Mouse (Mus musculus): ENCODE results near the gene Bcl11b. TPM values are rescaled to one million over a fixed set of nuclear protein-coding genes. Genes with fewer than 3 reads are reported as not detected.

Bcl11b gene
- polyA plus RNA-seq, 1 experiment from 2014 or later, result 5.2 TPM

DNA sequence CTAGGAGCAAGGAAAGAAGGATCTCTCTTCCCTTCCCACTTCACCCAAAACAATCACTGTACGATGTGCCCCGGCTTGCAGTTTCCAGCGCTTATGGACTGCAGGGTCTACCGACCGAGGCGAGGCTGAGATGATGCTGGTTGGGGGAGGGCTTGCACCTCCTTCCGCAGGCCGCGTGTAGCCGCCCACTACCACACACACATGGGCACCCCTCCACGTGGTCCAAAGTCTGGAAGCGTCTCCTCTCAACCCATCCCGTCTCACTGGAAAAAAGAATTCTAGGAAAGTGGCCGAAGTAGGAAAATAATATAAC is 2.0 kb upstream of the Bcl11b start:
- no peaks in the 10 kb centered on the region for H3K9me3 ChIP-seq (ENCODE audit: control insufficient read depth)
- no peaks in the 10 kb centered on the region; the same call in 1 of the 2 replicates for H3K27me3 ChIP-seq (replicated peaks; ENCODE audit: control insufficient read depth, insufficient read depth, low read length)
- no peak overlapping the region for H3K9ac ChIP-seq (ENCODE audit: low read depth, low read length)
- peak overlapping the region; percentile 92 for H3K4me2 ChIP-seq (replicated peaks; ENCODE audit: low read depth)
- no peaks in the 10 kb centered on the region for H3K36me3 ChIP-seq (ENCODE audit: control insufficient read depth, insufficient read depth)
- peak overlapping the region; percentile 83; the same call in 1 of the 2 replicates for H3K27ac ChIP-seq (ENCODE audit: low read depth, low read length)
- TF ChIP-seq CTCF (IDR thresholded peaks at IDR 0.05; ENCODE audit: low read depth), result no peak
- no peak for ATAC-seq
- no peaks in the 10 kb centered on the region; the same call in 1 of the 2 replicates for H3K4me1 ChIP-seq (replicated peaks; ENCODE audit: control insufficient read depth, insufficient read depth, low read length)
- peak overlapping the region; percentile 90 for H3K4me3 ChIP-seq (ENCODE audit: low read depth, low read length)
- WGBS, result 7% methylated on average over 14 of the region's 14 CpGs

DNA sequence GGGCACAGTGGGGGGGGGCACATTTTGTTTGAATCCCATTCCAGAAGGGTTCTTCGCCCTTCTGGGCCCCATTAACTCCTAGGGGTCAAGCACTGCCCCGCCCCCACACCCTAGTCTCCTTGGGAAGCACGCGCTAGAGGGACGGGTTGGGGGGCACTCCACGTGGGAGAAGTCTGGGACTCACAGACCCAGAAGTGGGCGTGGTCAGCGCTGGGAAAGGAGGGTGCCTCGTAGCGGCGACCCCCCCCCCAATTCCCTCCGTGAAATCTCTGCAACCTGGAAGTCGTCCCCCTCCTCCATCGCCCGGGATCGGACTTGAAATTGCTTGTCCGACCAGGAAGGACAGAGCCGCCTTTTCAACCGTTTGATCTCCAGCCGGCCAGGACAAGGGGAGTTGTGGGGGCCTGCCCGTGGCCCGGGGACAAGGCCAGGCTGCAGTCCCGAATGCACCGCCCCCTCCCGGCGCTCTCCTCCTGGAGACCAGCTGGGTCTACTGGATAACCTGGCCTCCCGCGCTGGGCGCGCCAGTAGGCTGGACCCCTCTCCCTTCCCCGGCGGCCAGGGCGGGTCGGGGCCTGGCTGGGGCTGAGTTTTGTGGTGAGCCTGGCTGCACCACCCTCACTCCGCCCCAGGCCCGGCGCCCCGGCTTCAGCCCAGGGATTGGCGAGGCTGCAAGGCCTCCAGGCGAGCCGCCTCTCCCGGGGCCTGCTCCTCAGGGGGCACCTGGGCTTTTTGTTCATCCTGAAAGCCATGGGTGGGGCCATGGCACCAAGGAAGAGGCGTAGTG is 1.5 kb upstream of the Bcl11b start:
- Histone ChIP-seq H3K4me3 (ENCODE audit: low read depth, low read length) (peak overlapping the region; percentile 90), H3K4me2 (replicated peaks; ENCODE audit: low read depth) (peak overlapping the region; percentile 92), H3K9ac (ENCODE audit: low read depth, low read length) (peak overlapping the region; percentile 17; the same call in 1 of the 2 replicates), H3K36me3 (ENCODE audit: control insufficient read depth, insufficient read depth) (no peaks in the 10 kb centered on the region), H3K27me3 (replicated peaks; ENCODE audit: control insufficient read depth, insufficient read depth, low read length) (no peaks in the 10 kb centered on the region; the same call in 1 of the 2 replicates), H3K27ac (ENCODE audit: low read depth, low read length) (peak overlapping the region; percentile 83), H3K4me1 (replicated peaks; ENCODE audit: control insufficient read depth, insufficient read depth, low read length) (no peaks in the 10 kb centered on the region; the same call in 1 of the 2 replicates), H3K9me3 (ENCODE audit: control insufficient read depth) (no peaks in the 10 kb centered on the region)
- peak; percentile 15 for ATAC-seq
- peak; percentile 38; the same call in 1 of the 2 replicates for TF ChIP-seq CTCF (IDR thresholded peaks at IDR 0.05; ENCODE audit: low read depth)
- 2% methylated on average over 43 of the region's 43 CpGs for WGBS

DNA sequence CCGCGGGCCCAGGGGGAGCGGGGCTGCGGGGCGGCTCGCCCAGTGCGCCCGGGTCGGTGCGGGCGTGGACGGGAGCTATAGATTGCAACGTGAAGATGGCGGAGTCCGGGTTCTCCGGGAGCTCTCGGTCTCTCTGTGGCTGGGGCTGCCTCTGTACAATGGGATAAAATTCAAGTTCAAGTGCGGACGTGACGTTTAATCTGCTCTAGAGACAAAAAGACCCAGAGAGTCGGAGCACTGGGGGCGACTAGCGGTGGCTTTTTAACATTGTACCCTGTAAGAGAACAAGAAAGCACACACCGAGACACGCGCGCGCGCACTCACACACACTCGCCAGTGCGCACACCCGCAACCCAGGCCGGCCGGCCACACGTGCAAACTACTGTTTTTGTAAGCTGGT is 526 bp upstream of the Bcl11b start:
- Histone ChIP-seq H3K27me3 (replicated peaks; ENCODE audit: control insufficient read depth, insufficient read depth, low read length) (no peaks in the 10 kb centered on the region; the same call in 1 of the 2 replicates), H3K9me3 (ENCODE audit: control insufficient read depth) (no peaks in the 10 kb centered on the region), H3K4me1 (replicated peaks; ENCODE audit: control insufficient read depth, insufficient read depth, low read length) (no peaks in the 10 kb centered on the region; the same call in 1 of the 2 replicates), H3K36me3 (ENCODE audit: control insufficient read depth, insufficient read depth) (no peaks in the 10 kb centered on the region), H3K27ac (ENCODE audit: low read depth, low read length) (peak overlapping the region; percentile 83), H3K4me3 (ENCODE audit: low read depth, low read length) (peak overlapping the region; percentile 90), H3K9ac (ENCODE audit: low read depth, low read length) (peak overlapping the region; percentile 70), H3K4me2 (replicated peaks; ENCODE audit: low read depth) (peak overlapping the region; percentile 92)
- ATAC-seq, result peak; percentile 64
- WGBS, result under 1% methylated on average over 35 of the region's 35 CpGs
- TF ChIP-seq CTCF (IDR thresholded peaks at IDR 0.05; ENCODE audit: low read depth), result peak; percentile 75

DNA sequence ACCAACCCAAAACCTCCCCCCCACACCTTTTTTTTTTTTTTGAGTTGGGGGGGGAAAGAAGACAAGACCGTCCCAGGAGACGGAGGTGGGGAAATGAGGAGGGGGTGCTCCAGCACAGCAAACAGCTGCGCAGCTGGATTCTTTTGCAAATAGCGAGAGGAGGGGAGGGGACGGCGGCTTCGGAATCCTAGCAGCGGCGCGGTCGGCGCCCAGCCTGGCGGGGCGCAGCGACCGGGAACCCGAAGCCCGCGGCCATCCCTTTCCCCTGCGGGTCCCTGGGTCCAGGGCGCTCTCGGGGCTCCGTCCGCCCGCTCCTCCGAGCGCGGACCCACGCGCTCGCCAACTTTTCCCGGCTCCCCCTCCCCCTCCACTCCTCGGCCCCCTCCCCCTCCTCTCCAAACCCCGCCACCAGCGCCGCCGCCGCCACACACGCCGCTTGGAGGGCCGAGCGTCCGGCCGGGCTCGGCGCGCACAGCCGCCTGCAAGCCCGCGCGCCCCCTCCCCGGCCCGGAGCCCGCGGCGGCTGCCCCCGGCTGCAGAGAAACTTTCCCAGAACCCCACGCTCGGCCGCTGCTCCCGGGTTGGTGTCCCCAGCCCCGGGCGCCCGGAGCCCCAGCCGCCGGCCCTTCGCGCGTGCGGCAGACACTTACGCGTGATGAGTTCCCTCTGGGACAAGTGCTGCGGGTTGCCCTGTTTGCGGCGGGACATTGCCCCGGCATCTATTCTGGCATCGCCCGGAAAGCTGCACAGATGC is 789 bp downstream of the Bcl11b start:
- Histone ChIP-seq H3K4me1 (replicated peaks; ENCODE audit: control insufficient read depth, insufficient read depth, low read length) (no peaks in the 10 kb centered on the region; the same call in 1 of the 2 replicates), H3K36me3 (ENCODE audit: control insufficient read depth, insufficient read depth) (no peaks in the 10 kb centered on the region), H3K27ac (ENCODE audit: low read depth, low read length) (no peak overlapping the region; the same call in 1 of the 2 replicates), H3K9ac (ENCODE audit: low read depth, low read length) (peak overlapping the region; percentile 70), H3K4me2 (replicated peaks; ENCODE audit: low read depth) (peak overlapping the region; percentile 92), H3K9me3 (ENCODE audit: control insufficient read depth) (no peaks in the 10 kb centered on the region), H3K4me3 (ENCODE audit: low read depth, low read length) (peak overlapping the region; percentile 90), H3K27me3 (replicated peaks; ENCODE audit: control insufficient read depth, insufficient read depth, low read length) (no peaks in the 10 kb centered on the region; the same call in 1 of the 2 replicates)
- ATAC-seq, result no peak
- TF ChIP-seq CTCF (IDR thresholded peaks at IDR 0.05; ENCODE audit: low read depth), result no peak
- WGBS, result 2% methylated on average over 66 of the region's 78 CpGs

DNA sequence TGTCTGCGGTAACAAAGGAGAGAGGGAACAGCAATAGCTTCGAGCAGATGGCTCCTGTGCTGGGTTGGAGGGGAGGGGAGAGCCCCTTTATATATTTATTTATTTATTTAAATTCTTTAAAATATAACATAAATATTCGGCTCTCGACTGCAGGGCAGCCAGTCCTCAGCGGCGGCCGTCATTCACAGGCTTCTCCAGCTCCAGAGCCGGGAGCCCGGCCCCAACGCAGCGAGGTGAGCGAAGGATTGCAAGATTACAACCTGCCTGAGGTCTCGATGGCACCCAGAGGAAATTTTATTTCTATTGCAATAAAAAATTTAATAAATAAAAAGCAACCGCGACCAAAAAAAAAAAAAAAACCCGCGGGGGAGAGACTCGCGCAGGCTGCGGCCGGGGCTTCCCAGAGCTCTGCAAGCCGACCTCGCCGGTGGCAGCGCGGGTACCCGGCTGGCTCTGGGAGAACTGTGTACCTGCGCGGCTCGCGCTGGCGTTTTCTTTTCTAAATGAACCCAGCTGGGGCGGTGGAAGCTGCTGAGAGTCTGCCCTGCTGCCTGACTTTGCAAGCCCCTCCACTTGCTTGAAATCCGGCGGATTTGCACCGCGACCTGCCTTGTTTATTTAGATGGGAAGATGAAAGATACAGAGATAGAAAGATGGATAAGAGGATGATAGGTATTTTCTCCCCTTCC is 1.6 kb downstream of the Bcl11b start:
- H3K4me3 ChIP-seq (ENCODE audit: low read depth, low read length), result peak overlapping the region; percentile 90
- no peak for ATAC-seq
- 8% methylated on average over 37 of the region's 37 CpGs for WGBS
- peak overlapping the region; percentile 92 for H3K4me2 ChIP-seq (replicated peaks; ENCODE audit: low read depth)
- H3K27me3 ChIP-seq (replicated peaks; ENCODE audit: control insufficient read depth, insufficient read depth, low read length), result no peaks in the 10 kb centered on the region; the same call in 1 of the 2 replicates
- H3K9ac ChIP-seq (ENCODE audit: low read depth, low read length), result peak overlapping the region; percentile 7; the same call in 1 of the 2 replicates
- no peaks in the 10 kb centered on the region for H3K36me3 ChIP-seq (ENCODE audit: control insufficient read depth, insufficient read depth)
- H3K9me3 ChIP-seq (ENCODE audit: control insufficient read depth), result no peaks in the 10 kb centered on the region
- H3K4me1 ChIP-seq (replicated peaks; ENCODE audit: control insufficient read depth, insufficient read depth, low read length), result no peaks in the 10 kb centered on the region; the same call in 1 of the 2 replicates
- no peak for TF ChIP-seq CTCF (IDR thresholded peaks at IDR 0.05; ENCODE audit: low read depth)
- no peak overlapping the region for H3K27ac ChIP-seq (ENCODE audit: low read depth, low read length)
